Mouse (Mus musculus) macrophage (primary cell): ENCODE results near the gene Cacna2d3. TPM values are rescaled to one million over a fixed set of nuclear protein-coding genes. Genes with fewer than 3 reads are reported as not detected.

Experiments used
- H3K27ac ChIP-seq: fragments of 350-480 bp; formaldehyde crosslinking; 2 replicates; pipeline ENCODE4 v1.9.0; 2021
- H3K36me3 ChIP-seq: fragments of 350-480 bp; formaldehyde crosslinking; 2 replicates; pipeline ENCODE4 v1.9.0; 2021; ENCODE audit errors: inconsistent target
- H3K4me3 ChIP-seq: fragments of 350-480 bp; formaldehyde crosslinking; 2 replicates; pipeline ENCODE4 v1.9.0; 2021; ENCODE audit errors: inconsistent target
- H3K79me2 ChIP-seq: fragments of 350-480 bp; formaldehyde crosslinking; 2 replicates; pipeline ENCODE4 v1.9.0; 2021; ENCODE audit errors: inconsistent target
- WGBS: methylation state at CpG from one replicate; pipeline ENCODE4 v1.1.7; 2026; ENCODE audit warnings: inconsistent platforms; ENCODE audit not compliant: missing documents; 5-methylcytosine and 5-hydroxymethylcytosine counted together
- polyA plus RNA-seq: library from polyadenylated mRNA; stranded (reverse); fragments of 250-400 nt; gene quantifications from 3 replicates; pipeline ENCODE4 v1.2.4, GENCODE M21; 2018; ENCODE audit warnings: inconsistent platforms

Cacna2d3 gene
- polyA plus RNA-seq, 1 experiment from 2014 or later: not detected

- WGBS: 53% methylated on average over 1 of the region's 1 CpGs
- H3K36me3 ChIP-seq: no peaks in the 10 kb centered on the region
- no peak overlapping the region for H3K4me3 ChIP-seq
- no peaks in the 10 kb centered on the region for H3K79me2 ChIP-seq
- no peak overlapping the region for H3K27ac ChIP-seq
Observed at GRCm38 (mm10) chr14:29577786-29578185, 143.9 kb downstream of the Cacna2d3 start.

DNA sequence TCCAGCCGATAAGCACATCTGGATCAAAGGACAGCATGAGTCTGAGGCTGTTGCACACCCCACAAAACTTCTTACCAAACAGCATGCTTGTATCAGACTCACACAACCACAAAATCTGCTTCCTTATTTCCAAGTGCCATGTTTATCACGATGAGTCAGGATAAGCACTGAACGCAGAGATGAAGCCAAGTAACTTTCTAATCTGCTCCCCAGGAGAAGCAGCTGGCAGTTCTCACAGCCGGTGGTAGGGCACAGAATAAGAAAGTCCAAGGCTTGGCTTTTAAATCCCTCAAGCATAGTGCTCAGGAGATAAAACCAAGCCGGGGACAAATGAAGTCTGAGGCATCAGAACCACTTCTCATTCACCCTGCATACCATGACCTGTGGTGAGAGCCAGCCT, 146.1 kb downstream of the Cacna2d3 start:
- WGBS: 78% methylated on average over 4 of the region's 5 CpGs
- Histone ChIP-seq H3K27ac (no peak overlapping the region), H3K4me3 (no peak overlapping the region), H3K79me2 (no peaks in the 10 kb centered on the region), H3K36me3 (no peaks in the 10 kb centered on the region)

DNA sequence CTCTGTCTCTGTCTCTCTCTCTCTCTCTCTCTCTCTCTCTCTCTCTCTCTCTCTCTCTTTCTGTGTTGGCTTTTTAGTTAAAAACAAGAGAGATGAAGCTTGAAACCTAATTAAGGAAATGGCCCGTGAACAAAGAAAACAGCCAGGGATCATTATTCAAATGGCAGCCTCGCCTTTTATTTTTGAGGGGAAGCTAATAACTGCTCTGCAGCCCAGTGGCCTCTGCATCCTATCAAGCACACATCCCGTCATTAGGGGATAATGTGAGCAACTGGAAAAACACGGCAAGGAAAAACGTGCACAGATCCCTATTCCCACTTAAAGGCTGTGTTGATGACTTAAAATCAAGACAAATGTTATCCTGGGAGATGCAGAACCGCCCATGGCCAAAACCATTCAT, 159.0 kb downstream of the Cacna2d3 start:
- 68% methylated on average over 6 of the region's 6 CpGs for WGBS
- Histone ChIP-seq H3K4me3 (no peak overlapping the region), H3K27ac (no peak overlapping the region), H3K36me3 (no peaks in the 10 kb centered on the region), H3K79me2 (no peaks in the 10 kb centered on the region)

DNA sequence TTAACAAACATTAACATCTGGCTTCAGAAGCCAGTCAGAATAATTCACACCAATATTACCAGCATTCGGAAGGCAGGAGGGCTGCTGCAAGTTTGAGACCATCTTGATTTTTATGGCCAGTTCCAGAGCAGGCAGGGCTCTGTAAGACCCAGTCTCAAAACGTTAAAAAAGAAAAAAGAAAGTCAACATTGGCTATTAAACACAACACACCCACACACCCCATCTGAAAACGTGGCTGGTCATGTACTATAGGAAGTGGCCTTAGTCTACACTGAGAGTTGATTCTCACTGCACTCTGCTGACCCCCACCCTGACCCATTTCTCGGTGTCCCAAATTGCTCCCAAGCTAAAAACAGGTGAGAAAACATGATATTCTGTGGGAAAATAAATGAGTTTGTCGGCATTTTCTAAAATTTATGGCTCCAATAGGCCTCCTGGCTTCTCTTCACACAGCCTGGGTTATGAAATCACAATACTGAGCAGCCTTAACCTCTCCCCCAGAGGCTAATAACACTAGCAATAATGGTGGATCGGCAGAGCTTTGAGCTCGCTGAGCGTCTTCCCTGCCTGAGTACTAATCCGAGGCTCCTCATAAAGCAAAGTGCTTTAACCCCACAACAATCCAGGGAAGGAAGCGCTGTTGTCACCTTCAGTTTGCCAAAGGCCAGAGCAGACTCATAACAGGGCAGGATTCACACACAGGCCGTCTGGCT, 160.4 kb downstream of the Cacna2d3 start:
- no peak overlapping the region for H3K27ac ChIP-seq
- H3K4me3 ChIP-seq: no peak overlapping the region
- H3K36me3 ChIP-seq: no peaks in the 10 kb centered on the region
- WGBS: 76% methylated on average over 11 of the region's 11 CpGs
- H3K79me2 ChIP-seq: no peaks in the 10 kb centered on the region

GRCm38 (mm10) chr14:29558440-29558839, 163.2 kb downstream of the Cacna2d3 start:
- Histone ChIP-seq H3K79me2 (no peaks in the 10 kb centered on the region), H3K4me3 (no peak overlapping the region), H3K36me3 (no peaks in the 10 kb centered on the region), H3K27ac (no peak overlapping the region)
- 92% methylated on average over 8 of the region's 8 CpGs for WGBS

GRCm38 (mm10) chr14:29556152-29556551, 165.5 kb downstream of the Cacna2d3 start:
- Histone ChIP-seq H3K4me3 (no peak overlapping the region), H3K27ac (no peak overlapping the region), H3K36me3 (no peaks in the 10 kb centered on the region), H3K79me2 (no peaks in the 10 kb centered on the region)
- WGBS: 71% methylated on average over 3 of the region's 3 CpGs

DNA sequence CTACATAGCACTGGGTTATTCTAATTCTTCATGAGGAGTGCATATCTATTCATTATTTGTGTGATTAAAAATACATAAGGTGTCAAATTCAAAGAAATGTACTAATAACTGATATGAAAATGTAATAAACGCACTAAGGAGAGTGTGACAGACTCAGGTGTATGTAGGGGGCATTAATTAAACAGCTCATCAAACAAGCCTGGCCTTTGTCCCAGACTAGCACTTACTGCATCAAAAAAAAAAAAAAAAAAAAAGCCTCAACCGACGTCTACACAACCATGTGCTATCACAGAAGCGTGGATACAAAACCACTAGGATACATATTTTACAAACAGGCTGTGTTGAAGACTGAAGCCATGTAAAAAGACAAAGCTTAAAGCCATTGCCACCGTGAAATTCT, 169.2 kb downstream of the Cacna2d3 start:
- H3K4me3 ChIP-seq: no peak overlapping the region
- no peak overlapping the region for H3K27ac ChIP-seq
- no peaks in the 10 kb centered on the region for H3K79me2 ChIP-seq
- no peaks in the 10 kb centered on the region for H3K36me3 ChIP-seq
- 88% methylated on average over 5 of the region's 5 CpGs for WGBS

GRCm38 (mm10) chr14:29548646-29549045, 173.0 kb downstream of the Cacna2d3 start:
- H3K36me3 ChIP-seq: no peaks in the 10 kb centered on the region
- no peak overlapping the region for H3K27ac ChIP-seq
- no peak overlapping the region for H3K4me3 ChIP-seq
- H3K79me2 ChIP-seq: no peaks in the 10 kb centered on the region
- 86% methylated on average over 5 of the region's 5 CpGs for WGBS

DNA sequence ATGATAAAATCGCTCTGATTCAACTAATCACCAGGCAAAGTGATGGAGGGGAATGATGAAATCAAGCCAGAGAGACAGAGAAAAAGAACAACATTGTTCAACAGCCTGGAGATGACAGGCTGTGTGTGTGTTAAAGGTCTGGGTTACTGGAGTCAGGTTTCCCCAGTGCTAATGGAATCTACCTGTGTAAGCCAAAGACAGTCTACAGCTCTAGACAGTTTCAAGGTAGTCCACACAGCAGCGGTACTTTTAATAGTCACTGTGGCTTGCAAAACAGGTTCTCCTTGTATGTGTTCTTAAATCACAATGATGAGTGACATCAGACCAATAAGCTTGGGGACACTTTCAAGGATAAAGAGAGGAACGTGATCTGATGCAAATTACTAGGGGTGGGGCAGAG, 191.1 kb downstream of the Cacna2d3 start:
- 80% methylated on average over 3 of the region's 3 CpGs for WGBS
- Histone ChIP-seq H3K79me2 (no peaks in the 10 kb centered on the region), H3K27ac (no peak overlapping the region), H3K36me3 (no peaks in the 10 kb centered on the region), H3K4me3 (no peak overlapping the region)

DNA sequence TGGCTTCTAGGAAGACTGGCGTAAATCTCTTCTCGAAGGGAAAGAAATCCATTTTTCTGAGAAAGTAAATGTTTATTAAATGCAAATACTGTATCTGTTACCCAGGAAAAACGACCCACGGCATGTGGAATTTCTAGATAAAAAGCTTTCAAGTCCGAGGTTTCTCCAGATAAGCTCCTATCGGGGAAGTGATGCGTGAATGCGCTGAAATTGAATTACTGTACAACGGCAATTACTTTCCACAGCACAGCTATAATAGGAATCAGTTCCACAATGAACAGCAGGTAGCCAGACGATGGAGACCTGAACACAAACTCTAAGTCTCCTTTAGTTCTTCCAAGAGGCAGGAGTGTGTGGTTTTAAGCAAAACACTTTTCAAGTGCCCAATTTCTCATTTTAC, 193.0 kb downstream of the Cacna2d3 start:
- Histone ChIP-seq H3K36me3 (no peaks in the 10 kb centered on the region), H3K4me3 (no peak overlapping the region), H3K27ac (no peak overlapping the region), H3K79me2 (no peaks in the 10 kb centered on the region)
- 86% methylated on average over 10 of the region's 10 CpGs for WGBS

GRCm38 (mm10) chr14:29519751-29520669, 201.7 kb downstream of the Cacna2d3 start:
- no peak overlapping the region for H3K4me3 ChIP-seq
- WGBS: 74% methylated on average over 7 of the region's 7 CpGs
- no peak overlapping the region for H3K27ac ChIP-seq
- no peaks in the 10 kb centered on the region for H3K79me2 ChIP-seq
- no peaks in the 10 kb centered on the region for H3K36me3 ChIP-seq

DNA sequence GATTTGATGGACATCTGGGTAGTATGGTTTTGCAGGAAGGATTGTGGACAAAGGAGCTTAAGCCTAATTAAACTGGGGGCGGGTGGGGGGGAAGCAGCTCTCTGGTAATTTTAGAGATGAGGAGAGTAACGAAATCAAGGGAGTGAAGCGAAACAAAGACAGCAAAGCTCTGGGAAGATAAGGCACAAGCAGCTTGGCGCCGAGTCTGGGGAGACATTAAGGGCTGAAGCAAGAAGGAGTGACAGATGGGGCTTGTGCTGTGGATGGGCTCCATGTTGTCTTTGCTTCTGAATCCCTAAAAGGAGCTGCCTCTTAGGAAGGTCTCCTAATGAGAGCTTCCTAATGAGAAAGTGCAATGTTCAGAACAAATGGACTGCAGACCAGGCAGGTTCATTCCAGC, 219.0 kb downstream of the Cacna2d3 start:
- 74% methylated on average over 5 of the region's 5 CpGs for WGBS
- H3K27ac ChIP-seq: no peak overlapping the region
- no peaks in the 10 kb centered on the region for H3K79me2 ChIP-seq
- H3K36me3 ChIP-seq: no peaks in the 10 kb centered on the region
- H3K4me3 ChIP-seq: no peak overlapping the region

GRCm38 (mm10) chr14:29498546-29499290, 222.9 kb downstream of the Cacna2d3 start:
- H3K79me2 ChIP-seq: no peaks in the 10 kb centered on the region
- H3K36me3 ChIP-seq: no peaks in the 10 kb centered on the region
- 74% methylated on average over 8 of the region's 8 CpGs for WGBS
- H3K4me3 ChIP-seq: no peak overlapping the region
- no peak overlapping the region for H3K27ac ChIP-seq

DNA sequence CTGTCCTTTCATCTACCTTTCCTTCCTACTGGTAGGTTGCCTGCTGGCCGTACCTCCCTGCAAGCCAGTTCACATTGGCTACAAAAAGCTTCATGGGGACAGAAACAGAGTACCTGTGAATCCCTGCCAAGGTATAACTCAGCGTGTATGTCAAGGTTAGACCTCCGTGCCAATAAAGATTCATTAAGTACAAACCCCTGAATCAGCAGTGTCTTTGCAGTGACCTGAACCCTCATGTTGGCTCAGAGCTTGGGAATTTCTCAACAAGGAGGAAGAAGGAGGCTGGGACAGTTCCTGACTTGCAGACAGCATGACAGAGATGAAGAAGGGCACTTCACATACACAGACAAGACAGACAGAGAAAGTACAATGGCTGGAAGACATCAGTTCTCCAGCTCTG, 225.1 kb downstream of the Cacna2d3 start:
- Histone ChIP-seq H3K36me3 (no peaks in the 10 kb centered on the region), H3K79me2 (no peaks in the 10 kb centered on the region), H3K27ac (no peak overlapping the region), H3K4me3 (no peak overlapping the region)
- 98% methylated on average over 3 of the region's 3 CpGs for WGBS

DNA sequence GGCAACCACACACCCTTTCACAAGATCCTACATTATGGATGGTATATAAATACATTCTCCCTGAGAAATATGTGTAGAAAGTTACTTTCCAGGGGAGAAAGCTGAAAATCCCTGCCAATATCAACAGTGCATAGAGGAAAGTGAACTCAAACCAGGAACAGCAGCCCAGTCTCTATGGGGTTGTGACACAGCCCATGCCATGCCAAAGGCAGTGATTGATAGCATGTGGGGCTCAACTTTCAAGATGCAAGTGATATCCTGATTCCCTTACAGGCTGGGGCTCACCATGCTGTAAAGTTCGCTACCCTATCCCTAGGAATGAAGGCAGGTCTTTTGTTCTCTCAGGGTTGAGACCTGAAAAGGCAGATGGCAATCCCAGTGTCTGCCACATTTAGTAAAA, 229.9 kb downstream of the Cacna2d3 start:
- Histone ChIP-seq H3K36me3 (no peaks in the 10 kb centered on the region), H3K4me3 (no peak overlapping the region), H3K79me2 (no peaks in the 10 kb centered on the region), H3K27ac (no peak overlapping the region)
- 62% methylated on average over 1 of the region's 1 CpGs for WGBS
